ENCODE assay signal across 9 mouse cellular contexts in the genomic region with DNA sequence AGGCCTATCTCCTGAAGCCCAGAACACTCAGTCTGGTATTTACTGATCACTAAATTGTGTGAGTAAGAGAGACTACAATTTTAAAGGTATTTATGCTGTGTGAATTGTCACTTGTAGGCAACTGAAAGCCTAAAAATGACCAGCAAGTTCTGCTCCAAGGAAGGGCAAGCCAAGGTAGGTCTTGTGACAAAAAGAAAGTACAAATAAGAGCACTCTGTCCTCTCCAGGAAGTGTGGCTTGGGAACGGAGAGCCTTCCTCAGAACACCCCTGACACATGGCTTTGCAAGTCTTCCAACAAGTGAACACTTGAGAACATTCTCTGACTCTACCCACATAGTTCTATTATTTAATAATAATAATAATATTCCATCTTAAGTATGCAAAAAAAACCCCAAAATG. TPM values are rescaled to one million over a fixed set of nuclear protein-coding genes. Genes with fewer than 3 reads are reported as not detected.
DNase-seq lines count a peak whose midpoint lies in the region; ATAC-seq lines count a peak whose summit lies in the region.
"Had no signal": no experiment of that assay in that cellular context is flagged by ENCODE, and none has a peak within 500 bp of the region (broad histone marks: within the 10 kb centered on the region; RNA-seq: fewer than 3 reads in every experiment).

No protein-coding gene starts in this region.

- peak overlapping the region in 1 of 2 experiments; percentile 77; a peak in 1 of 4 replicates for H3K4me3 ChIP-seq in heart, embryonic 14.5 days (ENCODE audit: control insufficient read depth in 1 of 2, insufficient read depth in 1 of 2, low read depth in 1 of 2, low read length in 2 of 2)
- peak overlapping the region; percentile 92 for H3K4me3 ChIP-seq in embryonic facial prominence, embryonic 14.5 days (ENCODE audit: low read depth, low read length)
- peak overlapping the region; percentile 83 for H3K4me3 ChIP-seq in hindbrain, embryonic 16.5 days (ENCODE audit: low read length)
- peak overlapping the region; percentile 75 for H3K4me3 ChIP-seq in midbrain, embryonic 16.5 days (ENCODE audit: low read depth, low read length)

- ATAC-seq in heart, embryonic 14.5 days (ENCODE audit: insufficient number of reproducible peaks, insufficient read depth, low FRiP score, low read depth) = no peak
- no peak for ATAC-seq in embryonic facial prominence, embryonic 14.5 days (ENCODE audit: low read depth)
- no peak for ATAC-seq in hindbrain, embryonic 16.5 days
- no peak for ATAC-seq in midbrain, embryonic 16.5 days

- no peaks in the 10 kb centered on the region for H3K36me3 ChIP-seq in heart, embryonic 14.5 days (ENCODE audit: control insufficient read depth, insufficient read depth, low read length)
- no peaks in the 10 kb centered on the region for H3K36me3 ChIP-seq in embryonic facial prominence, embryonic 14.5 days (ENCODE audit: control insufficient read depth, insufficient read depth, low read length)
- no peaks in the 10 kb centered on the region for H3K36me3 ChIP-seq in hindbrain, embryonic 16.5 days (ENCODE audit: control insufficient read depth, insufficient read depth, low read length)
- H3K36me3 ChIP-seq in midbrain, embryonic 16.5 days (ENCODE audit: control insufficient read depth, insufficient read depth, low read length) = no peaks in the 10 kb centered on the region

- H3K9ac ChIP-seq in heart, embryonic 14.5 days (ENCODE audit: low read length) = no peak overlapping the region; the same call in 1 of the 2 replicates
- H3K9ac ChIP-seq in embryonic facial prominence, embryonic 14.5 days (ENCODE audit: low read depth, low read length) = peak overlapping the region; percentile 94
- no peak overlapping the region for H3K9ac ChIP-seq in hindbrain, embryonic 16.5 days (ENCODE audit: low read depth, low read length)
- H3K9ac ChIP-seq in midbrain, embryonic 16.5 days (ENCODE audit: low read depth, low read length) = no peak overlapping the region

- H3K4me1 ChIP-seq in heart, embryonic 14.5 days (ENCODE audit: control insufficient read depth in 2 of 2, insufficient read depth in 2 of 2, low read length in 2 of 2) = peaks cover 19 to 47% of the 10 kb centered on the region in 2 experiments
- peaks cover 58% of the 10 kb centered on the region for H3K4me1 ChIP-seq in embryonic facial prominence, embryonic 14.5 days (ENCODE audit: control insufficient read depth, insufficient read depth, low read length)
- peaks cover 19% of the 10 kb centered on the region for H3K4me1 ChIP-seq in hindbrain, embryonic 16.5 days (ENCODE audit: control insufficient read depth, insufficient read depth, low read depth, low read length)
- H3K4me1 ChIP-seq in midbrain, embryonic 16.5 days (ENCODE audit: control insufficient read depth, insufficient read depth, low read length) = peaks cover 19% of the 10 kb centered on the region

- intact Hi-C loops in heart, postnatal 14 days (cut with DNase I) = loop anchor here (5.0 kb wide), 3 partner anchors 35 to 75 kb away; no protein-coding TSS in a partner anchor

- H3K27me3 ChIP-seq in heart, embryonic 14.5 days (ENCODE audit: control insufficient read depth, insufficient read depth, low read length) = no peaks in the 10 kb centered on the region
- H3K27me3 ChIP-seq in embryonic facial prominence, embryonic 14.5 days (replicated peaks; ENCODE audit: control insufficient read depth, insufficient read depth, low read length) = peaks cover 6% of the 10 kb centered on the region; the same call in 1 of the 2 replicates
- no peaks in the 10 kb centered on the region for H3K27me3 ChIP-seq in hindbrain, embryonic 16.5 days (replicated peaks; ENCODE audit: control insufficient read depth, insufficient read depth, low read length)
- no peaks in the 10 kb centered on the region for H3K27me3 ChIP-seq in midbrain, embryonic 16.5 days (ENCODE audit: control insufficient read depth, insufficient read depth, low read depth, low read length)

- no peak for DNase-seq in heart, postnatal 14 days
- DNase-seq in embryonic facial prominence, embryonic 14.5 days (ENCODE audit: low spot score) = no peak
- DNase-seq in urinary bladder, postnatal 36 days (ENCODE audit: low spot score in 2 of 2) = no peak
- DNase-seq in thymus, postnatal 25 days = no peak
- DNase-seq in ovary, postnatal 14 days (ENCODE audit: low spot score) = no peak
- DNase-seq: thymus, postnatal 14 days had no signal

- WGBS in heart, embryonic 14.5 days = 48% methylated on average over 1 of the region's 1 CpGs
- WGBS in embryonic facial prominence, embryonic 14.5 days = 67% methylated on average over 1 of the region's 1 CpGs
- WGBS in hindbrain, embryonic 16.5 days = 50% methylated on average over 1 of the region's 1 CpGs
- WGBS in midbrain, embryonic 16.5 days = 68% methylated on average over 1 of the region's 1 CpGs

- no peak overlapping the region for H3K27ac ChIP-seq in heart, embryonic 14.5 days (replicated peaks in 1 of 2; ENCODE audit: control insufficient read depth in 1 of 2, insufficient read depth in 1 of 2, low read depth in 2 of 2, low read length in 2 of 2)
- H3K27ac ChIP-seq in embryonic facial prominence, embryonic 14.5 days (replicated peaks; ENCODE audit: low read depth, low read length) = no peak overlapping the region
- H3K27ac ChIP-seq in hindbrain, embryonic 16.5 days (ENCODE audit: low read depth, low read length) = no peak overlapping the region
- H3K27ac ChIP-seq in midbrain, embryonic 16.5 days (ENCODE audit: low read length) = no peak overlapping the region

- H3K9me3 ChIP-seq in heart, embryonic 14.5 days (ENCODE audit: control insufficient read depth, low read length) = no peaks in the 10 kb centered on the region
- H3K9me3 ChIP-seq in embryonic facial prominence, embryonic 14.5 days (ENCODE audit: control insufficient read depth, low read length) = no peaks in the 10 kb centered on the region
- H3K9me3 ChIP-seq in hindbrain, embryonic 16.5 days (ENCODE audit: control insufficient read depth, low read length) = no peaks in the 10 kb centered on the region
- H3K9me3 ChIP-seq in midbrain, embryonic 16.5 days (replicated peaks; ENCODE audit: control insufficient read depth, low read length, poor library complexity, severe bottlenecking) = no peaks in the 10 kb centered on the region

- peak overlapping the region; percentile 86 for H3K4me2 ChIP-seq in heart, embryonic 14.5 days (ENCODE audit: low read length)
- H3K4me2 ChIP-seq in embryonic facial prominence, embryonic 14.5 days (ENCODE audit: low read depth, low read length) = peak overlapping the region; percentile 82
- H3K4me2 ChIP-seq in hindbrain, embryonic 16.5 days (ENCODE audit: low read length) = peak overlapping the region; percentile 92
- H3K4me2 ChIP-seq in midbrain, embryonic 16.5 days (ENCODE audit: low read length) = peak overlapping the region; percentile 22

RNA-seq across cellular contexts. Expression of a gene that starts 2.5 kb away (rescaled TPM):
- polyA plus RNA-seq in heart, embryonic 14.5 days (2014; fragmentation: Nextera tagmentation; extraction: Ambion mirVana) = 15.2 and 18.4 TPM in 2 replicates
- total RNA-seq in heart, postnatal 14 days (2021) = 10 to 100 TPM; 37.8 to 38.6 TPM
- polyA plus RNA-seq in embryonic facial prominence, embryonic 14.5 days (2014; fragmentation: Nextera tagmentation; extraction: Ambion mirVana) = 32.6 and 38.4 TPM in 2 replicates
- polyA plus RNA-seq in hindbrain, embryonic 16.5 days (2015; fragmentation: Nextera tagmentation; extraction: Ambion mirVana) = 18.7 and 22.7 TPM in 2 replicates
- polyA plus RNA-seq in midbrain, embryonic 16.5 days (2015; fragmentation: Nextera tagmentation; extraction: Ambion mirVana) = 8.6 and 14.2 TPM in 2 replicates

Comparison
In these comparisons a context has a peak if more than half of its experiments do, and no peak if none do; other contexts are left out.
1. H3K4me2 ChIP-seq: peak in every context shown above with its lines; median percentile 92 in hindbrain, embryonic 16.5 days; 86 in heart, embryonic 14.5 days; 82 in embryonic facial prominence, embryonic 14.5 days; 22 in midbrain, embryonic 16.5 days.